Mouse (Mus musculus) midbrain, embryonic 11.5 days (tissue): ENCODE results near the gene Krtap19-5. TPM values are rescaled to one million over a fixed set of nuclear protein-coding genes. Genes with fewer than 3 reads are reported as not detected.

Source experiments
- ATAC-seq: fragments of 200-750 bp; cut with Nextera tagmentation; 2 replicates; pipeline ENCODE4 v1.8.0; 2017; ENCODE audit warnings: moderate TSS enrichment, moderate library complexity; ENCODE audit not compliant: low FRiP score
- DNase-seq: peaks from one replicate; pipeline ENCODE4 v3.0.0; 2015; ENCODE audit warnings: low spot score; ENCODE audit errors: missing footprints
- H3K27ac ChIP-seq: fragments of 300-500 bp; sonication (generic); 2 replicates; pipeline ENCODE4 v1.5.1; 2014; ENCODE audit warnings: low read depth, low read length
- H3K27me3 ChIP-seq: fragments of 300-500 bp; sonication (generic); 2 replicates; pipeline ENCODE4 v1.6.1; 2014; ENCODE audit warnings: mild to moderate bottlenecking, low read length, moderate library complexity, mixed read lengths; ENCODE audit not compliant: control insufficient read depth, insufficient read depth
- H3K36me3 ChIP-seq: fragments of 300-500 bp; sonication (generic); 2 replicates; pipeline ENCODE4 v1.6.1; 2014; ENCODE audit warnings: mild to moderate bottlenecking, low read length, moderate library complexity, mixed read lengths; ENCODE audit not compliant: control insufficient read depth, insufficient read depth
- H3K4me1 ChIP-seq: fragments of 300-500 bp; sonication (generic); 2 replicates; pipeline ENCODE4 v1.6.1; 2014; ENCODE audit warnings: low read length; ENCODE audit not compliant: control insufficient read depth, insufficient read depth
- H3K4me2 ChIP-seq: fragments of 300-500 bp; sonication (generic); 2 replicates; pipeline ENCODE4 v1.6.1; 2014; ENCODE audit warnings: mild to moderate bottlenecking, moderate library complexity
- H3K4me3 ChIP-seq: fragments of 300-500 bp; sonication (generic); 2 replicates; pipeline ENCODE4 v1.5.1; 2014; ENCODE audit warnings: low read depth, low read length
- H3K9ac ChIP-seq: fragments of 300-500 bp; sonication (generic); 2 replicates; pipeline ENCODE4 v1.6.1; 2014; ENCODE audit warnings: low read length
- H3K9me3 ChIP-seq: fragments of 300-500 bp; sonication (generic); 2 replicates; pipeline ENCODE4 v1.6.1; 2016; ENCODE audit warnings: low read length; ENCODE audit not compliant: control insufficient read depth
- WGBS: fragments of 180-500 bp; shearing (Covaris S2); extraction: QIAGEN DNeasy Blood & Tissue Kit; methylation state at CpG from one replicate; pipeline ENCODE4 v1.1.7; 2014; 5-methylcytosine and 5-hydroxymethylcytosine counted together
- polyA plus RNA-seq: library from polyadenylated mRNA; unstranded; fragments of >200 nt; fragmentation: Nextera tagmentation; extraction: Ambion mirVana; gene quantifications from 2 replicates; pipeline ENCODE4 v1.2.1, GENCODE M21; 2014

Gene Krtap19-5
- not detected in 2 replicates for polyA plus RNA-seq

- no peak for ATAC-seq
- Histone ChIP-seq H3K4me2 (no peak within 1 kb of the TSS), H3K4me3 (no peak within 1 kb of the TSS), H3K27me3 (no peaks in the 10 kb centered on the region), H3K4me1 (no peaks in the 10 kb centered on the region), H3K9ac (no peak within 1 kb of the TSS), H3K36me3 (no peaks in the 10 kb centered on the region), H3K9me3 (no peaks in the 10 kb centered on the region), H3K27ac (no peak within 1 kb of the TSS)
- no peak for DNase-seq
- WGBS, result 99% methylated on average over 6 of the region's 6 CpGs
These were observed at the start of gene Krtap19-5 for GRCm38 (mm10) chr16:88896357-88896756. Gene Krtap19-5 (minus strand): TSS chr16:88896457.

GRCm38 (mm10) chr16:88941106-88941505 is 44.8 kb upstream of the Krtap19-5 start:
- Histone ChIP-seq H3K27me3 (no peaks in the 10 kb centered on the region), H3K9me3 (no peaks in the 10 kb centered on the region), H3K4me2 (no peak overlapping the region), H3K36me3 (no peaks in the 10 kb centered on the region), H3K27ac (no peak overlapping the region), H3K4me1 (no peaks in the 10 kb centered on the region), H3K4me3 (no peak overlapping the region), H3K9ac (no peak overlapping the region)
- WGBS, result 87% methylated on average over 6 of the region's 6 CpGs
- no peak for ATAC-seq
- DNase-seq, result no peak

GRCm38 (mm10) chr16:88938252-88938651 is 42.0 kb upstream of the Krtap19-5 start:
- H3K4me3 ChIP-seq, result no peak overlapping the region
- H3K9ac ChIP-seq, result no peak overlapping the region
- no peak overlapping the region for H3K4me2 ChIP-seq
- DNase-seq (peak; percentile 85), ATAC-seq (peak; percentile 42; the same call in 1 of the 2 replicates)
- H3K27me3 ChIP-seq, result no peaks in the 10 kb centered on the region
- H3K27ac ChIP-seq, result no peak overlapping the region
- 74% methylated on average over 7 of the region's 7 CpGs for WGBS
- H3K4me1 ChIP-seq, result no peaks in the 10 kb centered on the region
- H3K36me3 ChIP-seq, result no peaks in the 10 kb centered on the region
- H3K9me3 ChIP-seq, result no peaks in the 10 kb centered on the region

GRCm38 (mm10) chr16:88932165-88932564 is 35.9 kb upstream of the Krtap19-5 start, which contains the start of gene Krtap19-9b:
Gene Krtap19-9b (minus strand): TSS chr16:88932265.
- Histone ChIP-seq H3K4me2 (no peak within 1 kb of the TSS), H3K4me1 (no peaks in the 10 kb centered on the region), H3K9me3 (no peaks in the 10 kb centered on the region), H3K4me3 (no peak within 1 kb of the TSS), H3K27ac (no peak within 1 kb of the TSS), H3K36me3 (no peaks in the 10 kb centered on the region), H3K9ac (no peak within 1 kb of the TSS), H3K27me3 (no peaks in the 10 kb centered on the region)
- DNase-seq (no peak), ATAC-seq (no peak)
- WGBS, result 93% methylated on average over 3 of the region's 3 CpGs

- H3K4me2 ChIP-seq, result no peak overlapping the region
- H3K27ac ChIP-seq, result no peak overlapping the region
- ATAC-seq (no peak), DNase-seq (no peak)
- H3K9ac ChIP-seq, result no peak overlapping the region
- H3K27me3 ChIP-seq, result no peaks in the 10 kb centered on the region
- no peak overlapping the region for H3K4me3 ChIP-seq
- no peaks in the 10 kb centered on the region for H3K9me3 ChIP-seq
- no peaks in the 10 kb centered on the region for H3K36me3 ChIP-seq
- WGBS, result 88% methylated on average over 6 of the region's 6 CpGs
- H3K4me1 ChIP-seq, result no peaks in the 10 kb centered on the region
These were observed 9.4 kb downstream of the Krtap19-5 start for GRCm38 (mm10) chr16:88886870-88887269.

- Histone ChIP-seq H3K4me3 (no peak within 1 kb of the TSS), H3K9ac (no peak within 1 kb of the TSS), H3K4me1 (no peaks in the 10 kb centered on the region), H3K4me2 (no peak within 1 kb of the TSS), H3K9me3 (no peaks in the 10 kb centered on the region), H3K36me3 (no peaks in the 10 kb centered on the region), H3K27ac (no peak within 1 kb of the TSS), H3K27me3 (no peaks in the 10 kb centered on the region)
- 93% methylated on average over 5 of the region's 5 CpGs for WGBS
- ATAC-seq (no peak), DNase-seq (no peak)
These were observed 11.3 kb downstream of the Krtap19-5 start, which contains the start of gene Krtap19-4 for GRCm38 (mm10) chr16:88884989-88885388. Gene Krtap19-4 (minus strand): TSS chr16:88885089.

GRCm38 (mm10) chr16:88877938-88878337 is 18.3 kb downstream of the Krtap19-5 start, which contains the start of gene Krtap19-3:
Gene Krtap19-3 (minus strand): TSS chr16:88878038.
- H3K4me1 ChIP-seq, result no peaks in the 10 kb centered on the region
- no peak within 1 kb of the TSS for H3K4me2 ChIP-seq
- H3K36me3 ChIP-seq, result no peaks in the 10 kb centered on the region
- no peaks in the 10 kb centered on the region for H3K9me3 ChIP-seq
- H3K27me3 ChIP-seq, result no peaks in the 10 kb centered on the region
- ATAC-seq (no peak), DNase-seq (no peak)
- no peak within 1 kb of the TSS for H3K27ac ChIP-seq
- H3K4me3 ChIP-seq, result no peak within 1 kb of the TSS
- H3K9ac ChIP-seq, result no peak within 1 kb of the TSS
- 87% methylated on average over 2 of the region's 2 CpGs for WGBS

- H3K4me2 ChIP-seq, result no peak within 1 kb of the TSS
- no peak within 1 kb of the TSS for H3K4me3 ChIP-seq
- no peaks in the 10 kb centered on the region for H3K9me3 ChIP-seq
- WGBS, result 88% methylated on average over 3 of the region's 3 CpGs
- no peak within 1 kb of the TSS for H3K27ac ChIP-seq
- DNase-seq, result no peak
- H3K27me3 ChIP-seq, result no peaks in the 10 kb centered on the region
- H3K4me1 ChIP-seq, result no peaks in the 10 kb centered on the region
- no peak for ATAC-seq
- no peaks in the 10 kb centered on the region for H3K36me3 ChIP-seq
- H3K9ac ChIP-seq, result no peak within 1 kb of the TSS
These were observed 22.1 kb downstream of the Krtap19-5 start, which contains the start of gene Krtap19-2 for GRCm38 (mm10) chr16:88874169-88874568. Gene Krtap19-2 (minus strand): TSS chr16:88874269.

- Histone ChIP-seq H3K27me3 (no peaks in the 10 kb centered on the region), H3K27ac (no peak within 1 kb of the TSS), H3K36me3 (no peaks in the 10 kb centered on the region), H3K9me3 (no peaks in the 10 kb centered on the region), H3K4me3 (no peak within 1 kb of the TSS), H3K4me2 (no peak within 1 kb of the TSS), H3K9ac (no peak within 1 kb of the TSS), H3K4me1 (no peaks in the 10 kb centered on the region)
- DNase-seq (no peak), ATAC-seq (no peak)
- WGBS, result 90% methylated on average over 6 of the region's 6 CpGs
These were observed 26.9 kb downstream of the Krtap19-5 start, which contains the start of gene Krtap19-1 for GRCm38 (mm10) chr16:88869311-88869710. Gene Krtap19-1 (minus strand): TSS chr16:88869411.
